9 mouse cellular contexts compared by ENCODE assay signal in genomic region chr2:103556125-103556877, GRCm38 (mm10). TPM values are rescaled to one million over a fixed set of nuclear protein-coding genes. Genes with fewer than 3 reads are reported as not detected.
DNase-seq lines count a peak whose midpoint lies in the region; ATAC-seq and TF ChIP-seq lines count a peak whose summit lies in the region.
"Had no signal": no experiment of that assay in that cellular context is flagged by ENCODE, and none has a peak within 500 bp of the region (broad histone marks: within the 10 kb centered on the region; RNA-seq: fewer than 3 reads in every experiment).

No protein-coding gene starts in this region.

- H3K9me3 ChIP-seq in liver, embryonic 16.5 days (replicated peaks; ENCODE audit: control insufficient read depth, low read length) = no peaks in the 10 kb centered on the region
- no peaks in the 10 kb centered on the region for H3K9me3 ChIP-seq in liver, embryonic 11.5 days (ENCODE audit: control insufficient read depth, low read length)

- peak; percentile 9; the same call in 1 of the 2 replicates for TF ChIP-seq CTCF in brain, embryonic 14.5 days (IDR thresholded peaks at IDR 0.05; ENCODE audit: borderline replicate concordance, extremely low read depth, insufficient read depth, insufficient read length)

- peak; percentile 29 for DNase-seq in adrenal gland, adult 2 months
- no peak for DNase-seq in adrenal gland, postnatal 4 days (ENCODE audit: low spot score in 2 of 2)
- DNase-seq in liver, embryonic 11.5 days (ENCODE audit: low spot score) = no peak
- no peak for DNase-seq in brain, embryonic 14.5 days (ENCODE audit: low read depth)
- DNase-seq in naive thymus-derived CD4-positive, alpha-beta T cell, adult 2 months (ENCODE audit: low read depth) = peak; percentile 66
- DNase-seq in urinary bladder, adult 2 months (ENCODE audit: low spot score) = no peak
- DNase-seq in urinary bladder, postnatal 10 days (ENCODE audit: low spot score) = no peak

- ATAC-seq in liver, embryonic 16.5 days (ENCODE audit: low read depth) = peak; percentile 56
- ATAC-seq in liver, embryonic 11.5 days (replicated peaks; ENCODE audit: low FRiP score) = no peak

- no peak overlapping the region for H3K4me2 ChIP-seq in liver, embryonic 16.5 days (ENCODE audit: low read depth, low read length)
- H3K4me2 ChIP-seq in liver, embryonic 11.5 days = no peak overlapping the region

- H3K27ac ChIP-seq in liver, embryonic 16.5 days (ENCODE audit: low read length) = no peak overlapping the region
- H3K27ac ChIP-seq in liver, embryonic 11.5 days (ENCODE audit: low read depth, low read length) = no peak overlapping the region
- H3K27ac ChIP-seq: macrophage had no signal

- WGBS in liver, embryonic 16.5 days (ENCODE audit: insufficient replicate concordance) = 40% methylated on average over 10 of the region's 10 CpGs
- 51% methylated on average over 10 of the region's 10 CpGs for whole genome bisulfite sequencing in liver, embryonic 11.5 days

- H3K9ac ChIP-seq in liver, embryonic 16.5 days (ENCODE audit: low read depth, low read length) = no peak overlapping the region
- H3K9ac ChIP-seq in liver, embryonic 11.5 days (ENCODE audit: low read depth, low read length) = no peak overlapping the region

- H3K4me1 ChIP-seq in liver, embryonic 16.5 days (ENCODE audit: control insufficient read depth, low read depth, low read length) = no peaks in the 10 kb centered on the region
- no peaks in the 10 kb centered on the region for H3K4me1 ChIP-seq in liver, embryonic 11.5 days (replicated peaks; ENCODE audit: control insufficient read depth, insufficient read depth, low read length)

- H3K4me3 ChIP-seq in liver, embryonic 16.5 days (ENCODE audit: low read depth, low read length) = no peak overlapping the region
- H3K4me3 ChIP-seq in liver, embryonic 11.5 days (ENCODE audit: low read depth, low read length) = no peak overlapping the region

- TF ChIP-seq POLR2A in brain, embryonic 14.5 days (IDR thresholded peaks at IDR 0.05; ENCODE audit: borderline replicate concordance, extremely low read depth, insufficient read depth, insufficient read length, poor library complexity, severe bottlenecking) = no peak

- H3K27me3 ChIP-seq in liver, embryonic 16.5 days (ENCODE audit: control insufficient read depth, insufficient read depth, low read depth, low read length) = peaks cover 3% of the 10 kb centered on the region
- peaks cover 6% of the 10 kb centered on the region for H3K27me3 ChIP-seq in liver, embryonic 11.5 days (replicated peaks; ENCODE audit: control insufficient read depth, insufficient read depth, low read length)

- no peaks in the 10 kb centered on the region for H3K36me3 ChIP-seq in liver, embryonic 16.5 days (ENCODE audit: control insufficient read depth, insufficient read depth)
- no peaks in the 10 kb centered on the region for H3K36me3 ChIP-seq in liver, embryonic 11.5 days (ENCODE audit: control insufficient read depth, insufficient read depth, low read length)

RNA-seq across cellular contexts. Expression of gene Abtb2, which starts 9.8 kb away (rescaled TPM):
- total RNA-seq in adrenal gland, adult 2 months (2021) = 10 to 100 TPM in 1 of 2 experiments, 1 to 10 TPM in 1; 6.3 to 36.7 TPM
- polyA plus RNA-seq in adrenal gland, adult 2 months (2012; rRNA removed) = 46.1 and 72.3 TPM in 2 replicates
- total RNA-seq in adrenal gland, postnatal 4 days (2021) = 10 to 100 TPM; 17.3 to 17.5 TPM
- 2.5 and 3.3 TPM in 2 replicates for polyA plus RNA-seq in liver, embryonic 16.5 days (2015; fragmentation: Nextera tagmentation; extraction: Ambion mirVana)
- 4.6 and 5.4 TPM in 2 replicates for polyA plus RNA-seq in liver, embryonic 11.5 days (2014; fragmentation: Nextera tagmentation; extraction: Ambion mirVana)
- polyA plus RNA-seq in brain, embryonic 14.5 days (2012; rRNA removed) = 14.3 and 16.7 TPM in 2 replicates
- polyA plus RNA-seq in urinary bladder, adult 2 months (2012; rRNA removed) = 4.2 and 4.3 TPM in 2 replicates

Comparison
In these comparisons a context has a peak if more than half of its experiments do, and no peak if none do; other contexts are left out.
1. DNase-seq: peak in adrenal gland, adult 2 months (single experiment) and naive thymus-derived CD4-positive, alpha-beta T cell, adult 2 months (single experiment); none in adrenal gland, postnatal 4 days (0 of 2), liver, embryonic 11.5 days (single experiment), brain, embryonic 14.5 days (single experiment), urinary bladder, adult 2 months (single experiment) and urinary bladder, postnatal 10 days (single experiment).